ENCODE assay signal across 11 mouse cellular contexts in the genomic region with DNA sequence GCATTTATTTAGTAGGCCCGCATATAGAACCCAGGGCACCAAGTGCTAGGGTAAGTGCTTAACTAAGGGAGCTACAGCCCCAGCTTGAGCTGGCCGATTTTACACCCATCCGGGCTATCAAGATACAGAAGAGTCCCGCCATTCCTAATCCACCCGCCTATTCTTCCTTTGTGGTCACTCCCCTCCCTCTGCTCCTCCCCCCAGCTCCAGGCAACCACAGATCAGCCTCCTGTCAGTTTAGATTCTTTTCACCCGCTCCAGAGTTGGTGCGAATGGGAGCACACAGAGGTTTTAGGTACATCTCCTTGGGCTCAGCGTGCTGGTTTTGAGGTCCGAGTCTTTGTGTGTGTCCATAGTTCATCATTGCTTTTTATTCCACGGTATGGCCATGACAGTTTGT. TPM values are rescaled to one million over a fixed set of nuclear protein-coding genes. Genes with fewer than 3 reads are reported as not detected.
A peak's percentile ranks its signal among the peaks of the same experiment; 100 is the strongest.
DNase-seq lines count a peak whose midpoint lies in the region; ATAC-seq and TF ChIP-seq lines count a peak whose summit lies in the region.
"Had no signal": no experiment of that assay in that cellular context is flagged by ENCODE, and none has a peak within 500 bp of the region (broad histone marks: within the 10 kb centered on the region; RNA-seq: fewer than 3 reads in every experiment).

No protein-coding gene starts in this region.

- 13% methylated on average over 10 of the region's 10 CpGs for WGBS in intestine, embryonic 14.5 days
- WGBS in intestine, postnatal 0 days, result 24% methylated on average over 10 of the region's 10 CpGs
- whole genome bisulfite sequencing in hindbrain, embryonic 14.5 days, result 5% methylated on average over 10 of the region's 10 CpGs
- 5% methylated on average over 10 of the region's 10 CpGs for WGBS in neural tube, embryonic 11.5 days

- H3K9me3 ChIP-seq in intestine, embryonic 14.5 days (ENCODE audit: control insufficient read depth, low read length), result no peaks in the 10 kb centered on the region
- H3K9me3 ChIP-seq in intestine, postnatal 0 days (ENCODE audit: control insufficient read depth), result no peaks in the 10 kb centered on the region
- H3K9me3 ChIP-seq in hindbrain, embryonic 14.5 days (ENCODE audit: control insufficient read depth, low read length), result no peaks in the 10 kb centered on the region
- H3K9me3 ChIP-seq in neural tube, embryonic 11.5 days (ENCODE audit: control insufficient read depth, low read length), result no peaks in the 10 kb centered on the region

- no peak for ATAC-seq in intestine, embryonic 14.5 days (replicated peaks; ENCODE audit: low FRiP score, low TSS enrichment, low read depth)
- ATAC-seq in intestine, postnatal 0 days, result no peak
- ATAC-seq in hindbrain, embryonic 14.5 days (ENCODE audit: low FRiP score), result no peak
- no peak for ATAC-seq in neural tube, embryonic 11.5 days (ENCODE audit: insufficient read depth, low FRiP score, low TSS enrichment)

- H3K4me2 ChIP-seq in intestine, embryonic 14.5 days (ENCODE audit: low read length), result peak overlapping the region; percentile 32
- H3K4me2 ChIP-seq in intestine, postnatal 0 days (replicated peaks; ENCODE audit: low read depth), result no peak overlapping the region
- peak overlapping the region; percentile 38 for H3K4me2 ChIP-seq in hindbrain, embryonic 14.5 days (replicated peaks)
- H3K4me2 ChIP-seq in neural tube, embryonic 11.5 days (ENCODE audit: low read depth), result peak overlapping the region; percentile 21

- no peaks in the 10 kb centered on the region for H3K36me3 ChIP-seq in intestine, embryonic 14.5 days (ENCODE audit: control insufficient read depth, insufficient read depth, low read length)
- no peaks in the 10 kb centered on the region for H3K36me3 ChIP-seq in intestine, postnatal 0 days (ENCODE audit: control insufficient read depth, insufficient read depth)
- H3K36me3 ChIP-seq in hindbrain, embryonic 14.5 days (replicated peaks; ENCODE audit: control insufficient read depth, insufficient read depth), result no peaks in the 10 kb centered on the region
- no peaks in the 10 kb centered on the region for H3K36me3 ChIP-seq in neural tube, embryonic 11.5 days (ENCODE audit: control insufficient read depth, insufficient read depth, low read length)
- H3K36me3 ChIP-seq: G1E had no signal

- H3K27me3 ChIP-seq in intestine, embryonic 14.5 days (replicated peaks; ENCODE audit: control insufficient read depth, insufficient read depth, low read length), result peaks cover 27% of the 10 kb centered on the region
- H3K27me3 ChIP-seq in intestine, postnatal 0 days (replicated peaks; ENCODE audit: control insufficient read depth, insufficient read depth, low read length), result peaks cover 29% of the 10 kb centered on the region
- peaks cover 14% of the 10 kb centered on the region; the same call in 1 of the 2 replicates for H3K27me3 ChIP-seq in hindbrain, embryonic 14.5 days (ENCODE audit: control insufficient read depth, insufficient read depth, low read length)
- H3K27me3 ChIP-seq in neural tube, embryonic 11.5 days (ENCODE audit: control insufficient read depth, insufficient read depth, low read length), result peaks cover 25% of the 10 kb centered on the region

- no peak overlapping the region for H3K9ac ChIP-seq in intestine, embryonic 14.5 days (ENCODE audit: low read length)
- no peak overlapping the region for H3K9ac ChIP-seq in intestine, postnatal 0 days (ENCODE audit: low read depth, low read length)
- peak overlapping the region; percentile 18; the same call in 1 of the 2 replicates for H3K9ac ChIP-seq in hindbrain, embryonic 14.5 days
- H3K9ac ChIP-seq in neural tube, embryonic 11.5 days (ENCODE audit: low read length), result peak overlapping the region; percentile 28; the same call in 1 of the 2 replicates

- H3K4me3 ChIP-seq in intestine, embryonic 14.5 days (ENCODE audit: low read depth, low read length), result no peak overlapping the region
- no peak overlapping the region for H3K4me3 ChIP-seq in intestine, postnatal 0 days (ENCODE audit: low read depth, low read length)
- H3K4me3 ChIP-seq in hindbrain, embryonic 14.5 days (replicated peaks; ENCODE audit: low read length), result no peak overlapping the region; the same call in 1 of the 2 replicates
- H3K4me3 ChIP-seq in neural tube, embryonic 11.5 days (ENCODE audit: low read depth, low read length), result no peak overlapping the region

- H3K27ac ChIP-seq in intestine, embryonic 14.5 days (ENCODE audit: low read depth), result no peak overlapping the region
- no peak overlapping the region for H3K27ac ChIP-seq in intestine, postnatal 0 days (ENCODE audit: low read depth, low read length)
- peak overlapping the region; percentile 26; the same call in 1 of the 2 replicates for H3K27ac ChIP-seq in hindbrain, embryonic 14.5 days
- H3K27ac ChIP-seq in neural tube, embryonic 11.5 days (ENCODE audit: low read depth, low read length), result no peak overlapping the region

- no peak for TF ChIP-seq CTCF in intestine, postnatal 0 days (IDR thresholded peaks at IDR 0.05; ENCODE audit: low read depth)

- peak; percentile 61 for DNase-seq in intestine, embryonic 14.5 days (ENCODE audit: low spot score)
- DNase-seq in embryo, embryonic 10 days (ENCODE audit: low spot score), result peak; percentile 77
- peak; percentile 55 for DNase-seq in hindbrain, embryonic 14.5 days (ENCODE audit: low spot score)
- DNase-seq in neural tube, embryonic 11.5 days (ENCODE audit: low spot score), result peak; percentile 65
- no peak for DNase-seq in ovary, adult 18-20 months (ENCODE audit: low spot score)
- no peak for DNase-seq in T-cell, adult 2 months (ENCODE audit: low spot score)
- no peak for DNase-seq in urinary bladder, postnatal 14 days (ENCODE audit: low spot score)
- DNase-seq: heart, postnatal 4 days had no signal

- H3K4me1 ChIP-seq in intestine, embryonic 14.5 days (replicated peaks; ENCODE audit: control insufficient read depth, insufficient read depth, low read length), result peaks cover 11% of the 10 kb centered on the region; the same call in 1 of the 2 replicates
- 0 out of 2 replicates have a peak, but pooled peaks cover 2% of the 10 kb centered on the region for H3K4me1 ChIP-seq in intestine, postnatal 0 days (replicated peaks; ENCODE audit: control insufficient read depth, insufficient read depth, low read length)
- H3K4me1 ChIP-seq in hindbrain, embryonic 14.5 days (replicated peaks; ENCODE audit: control insufficient read depth, insufficient read depth, low read length), result 0 out of 2 replicates have a peak, but pooled peaks cover 15% of the 10 kb centered on the region
- peaks cover 14% of the 10 kb centered on the region for H3K4me1 ChIP-seq in neural tube, embryonic 11.5 days (ENCODE audit: control insufficient read depth, insufficient read depth, low read length)

RNA-seq across cellular contexts. Expression of a gene that starts 16.5 kb away (rescaled TPM):
- polyA plus RNA-seq in intestine, embryonic 14.5 days (2014; fragmentation: Nextera tagmentation; extraction: Ambion mirVana), result not detected in 2 replicates
- not detected in 2 replicates for polyA plus RNA-seq in intestine, postnatal 0 days (2015; fragmentation: Nextera tagmentation; extraction: Ambion mirVana)
- polyA plus RNA-seq in hindbrain, embryonic 14.5 days (2014; fragmentation: Nextera tagmentation; extraction: Ambion mirVana), result 0.07 and 0.12 TPM in 2 replicates
- polyA plus RNA-seq in neural tube, embryonic 11.5 days (2014; fragmentation: Nextera tagmentation; extraction: Ambion mirVana), result not detected in 2 replicates

RNA-seq across cellular contexts. Expression of a gene that starts 28.7 kb away (rescaled TPM):
- polyA plus RNA-seq in intestine, embryonic 14.5 days (2014; fragmentation: Nextera tagmentation; extraction: Ambion mirVana), result not detected in 2 replicates
- polyA plus RNA-seq in intestine, postnatal 0 days (2015; fragmentation: Nextera tagmentation; extraction: Ambion mirVana), result not detected in 2 replicates
- polyA plus RNA-seq in hindbrain, embryonic 14.5 days (2014; fragmentation: Nextera tagmentation; extraction: Ambion mirVana), result not detected in 2 replicates
- not detected in 2 replicates for polyA plus RNA-seq in neural tube, embryonic 11.5 days (2014; fragmentation: Nextera tagmentation; extraction: Ambion mirVana)
- polyA plus RNA-seq: G1E; spleen, adult 2 months had no signal

RNA-seq across cellular contexts. Expression of a gene that starts 36.4 kb away (rescaled TPM):
- polyA plus RNA-seq in intestine, embryonic 14.5 days (2014; fragmentation: Nextera tagmentation; extraction: Ambion mirVana), result 52.8 and 54.8 TPM in 2 replicates
- 16.4 and 16.5 TPM in 2 replicates for polyA plus RNA-seq in intestine, postnatal 0 days (2015; fragmentation: Nextera tagmentation; extraction: Ambion mirVana)
- 93.8 and 94.1 TPM in 2 replicates for polyA plus RNA-seq in hindbrain, embryonic 14.5 days (2014; fragmentation: Nextera tagmentation; extraction: Ambion mirVana)
- polyA plus RNA-seq in neural tube, embryonic 11.5 days (2014; fragmentation: Nextera tagmentation; extraction: Ambion mirVana), result 101 and 102 TPM in 2 replicates

Comparison
In these comparisons a context has a peak if more than half of its experiments do, and no peak if none do; other contexts are left out.
1. DNase-seq: peak in intestine, embryonic 14.5 days (single experiment), embryo, embryonic 10 days (single experiment), hindbrain, embryonic 14.5 days (single experiment) and neural tube, embryonic 11.5 days (single experiment); none in ovary, adult 18-20 months (single experiment), T-cell, adult 2 months (single experiment) and urinary bladder, postnatal 14 days (single experiment).
2. H3K9ac ChIP-seq: peak in hindbrain, embryonic 14.5 days (single experiment) and neural tube, embryonic 11.5 days (single experiment); none in intestine, embryonic 14.5 days (single experiment) and intestine, postnatal 0 days (single experiment).